Mouse (Mus musculus): ENCODE results near the gene Shmt1.

- no peak for TF ChIP-seq CTCF (IDR thresholded peaks at IDR 0.05; ENCODE audit: control insufficient read depth, insufficient read depth, insufficient replicate concordance, low read depth, low read length)
- no peak for TF ChIP-seq POLR2A (IDR thresholded peaks at IDR 0.05; ENCODE audit: control insufficient read depth, low read depth, low read length)
Measured at GRCm38 (mm10) chr11:60845415-60845814, 33.9 kb upstream of the Shmt1 start.
